Mouse (Mus musculus): Measurements from ENCODE around the gene Ddx56. TPM values are rescaled to one million over a fixed set of nuclear protein-coding genes. Genes with fewer than 3 reads are reported as not detected.

The Ddx56 gene
- 90.4 TPM for polyA plus RNA-seq (2017; shearing (Covaris generic))

GRCm38 (mm10) chr11:6267320-6268254 lies at the start of gene Ddx56:
Ddx56 (minus strand) TSS chr11:6267772.

GRCm38 (mm10) chr11:6291401-6292115 lies 24.0 kb upstream of the Ddx56 start, which contains the start of gene Ogdh:
Ogdh (plus strand) TSS chr11:6291633.

GRCm38 (mm10) chr11:6274387-6275093 lies 7.0 kb upstream of the Ddx56 start, which contains the start of gene Tmed4:
Tmed4 (minus strand) TSS chr11:6274870.

GRCm38 (mm10) chr11:6230012-6230411 lies 37.6 kb downstream of the Ddx56 start, which contains the start of gene Npc1l1:
Npc1l1 (minus strand) TSS chr11:6230143.

Other genes with a start within 250 kb of the Ddx56 start
- 7.4 TPM for gene Camk2b, start 201.4 kb downstream of the Ddx56 start, polyA plus RNA-seq (2017; shearing (Covaris generic))
- 0.16 TPM for gene A730071L15Rik, start 67.7 kb downstream of the Ddx56 start, polyA plus RNA-seq (2017; shearing (Covaris generic))
- gene Nudcd3, start 67.4 kb downstream of the Ddx56 start, polyA plus RNA-seq (2017; shearing (Covaris generic)) = 50.5 TPM
- gene Npc1l1, start 37.6 kb downstream of the Ddx56 start, polyA plus RNA-seq (2017; shearing (Covaris generic)) = 0.05 TPM
- 65.7 TPM for gene Tmed4, start 7.1 kb upstream of the Ddx56 start, polyA plus RNA-seq (2017; shearing (Covaris generic))
- gene Ogdh, start 23.9 kb upstream of the Ddx56 start, polyA plus RNA-seq (2017; shearing (Covaris generic)) = 194 TPM
- gene Zmiz2, start 121.3 kb upstream of the Ddx56 start, polyA plus RNA-seq (2017; shearing (Covaris generic)) = 109 TPM
- gene Ppia, start 147.7 kb upstream of the Ddx56 start, polyA plus RNA-seq (2017; shearing (Covaris generic)) = 4,352 TPM
- gene H2afv, start 176.7 kb upstream of the Ddx56 start, polyA plus RNA-seq (2017; shearing (Covaris generic)) = 221 TPM
- gene Purb, start 208.1 kb upstream of the Ddx56 start, polyA plus RNA-seq (2017; shearing (Covaris generic)) = 20.3 TPM

Data from CD4-positive, CD25-positive, alpha-beta regulatory T cell (primary cell).